Mouse (Mus musculus) liver, adult 2 months (tissue): Measurements from ENCODE around the gene Fthl17a. TPM values are rescaled to one million over a fixed set of nuclear protein-coding genes. Genes with fewer than 3 reads are reported as not detected.
A peak's percentile ranks its signal among the peaks of the same experiment; 100 is the strongest.

Experiments used
- DNase-seq: peaks from one replicate; pipeline ENCODE4 v3.0.0-alpha.2; 2011; ENCODE audit warnings: low read depth, low spot score; ENCODE audit errors: extremely low read depth
- H3K27ac ChIP-seq: fragments of 200-500 bp; replicated peaks from 2 replicates; pipeline ENCODE4 v1.5.1; 2012; ENCODE audit warnings: low read depth, mild to moderate bottlenecking, control low read depth, inconsistent platforms, low read length; ENCODE audit not compliant: insufficient read depth
- H3K27me3 ChIP-seq: fragments of 200-500 bp; 2 replicates; pipeline ENCODE4 v1.6.1; 2012; ENCODE audit warnings: mild to moderate bottlenecking, moderate library complexity, low read length, inconsistent platforms; ENCODE audit not compliant: control insufficient read depth, insufficient read depth
- H3K36me3 ChIP-seq: fragments of 200-500 bp; 2 replicates; pipeline ENCODE4 v1.6.1; 2012; ENCODE audit warnings: low read length, inconsistent platforms; ENCODE audit not compliant: control insufficient read depth, insufficient read depth
- H3K4me1 ChIP-seq: fragments of 200-500 bp; 2 replicates; pipeline ENCODE4 v1.6.1; 2011; ENCODE audit warnings: low read length; ENCODE audit not compliant: control insufficient read depth, insufficient read depth
- H3K4me3 ChIP-seq: fragments of 200-500 bp; 2 replicates; pipeline ENCODE4 v1.5.1; 2011; ENCODE audit warnings: low read depth, mild to moderate bottlenecking, control low read depth, low read length, moderate library complexity; ENCODE audit not compliant: insufficient read depth
- H3K79me2 ChIP-seq: fragments of 200-500 bp; 2 replicates; pipeline ENCODE4 v1.6.1; 2012; ENCODE audit warnings: inconsistent platforms, mild to moderate bottlenecking, low read length, moderate library complexity; ENCODE audit not compliant: control insufficient read depth, insufficient read depth
- H3K9ac ChIP-seq: fragments of 200-500 bp; 2 replicates; pipeline ENCODE4 v1.6.1; 2012; ENCODE audit warnings: low read depth, mild to moderate bottlenecking, control low read depth, inconsistent platforms, low read length
- CTCF ChIP-seq: fragments of 200-500 bp; IDR thresholded peaks from 2 replicates; pipeline ENCODE4 v1.5.1; 2011; ENCODE audit warnings: low read depth, low read length, control low read depth
- POLR2A ChIP-seq: fragments of 200-500 bp; IDR thresholded peaks from 2 replicates; pipeline ENCODE4 v1.6.1; 2011; ENCODE audit warnings: low read length, control low read depth; ENCODE audit not compliant: insufficient read depth; ENCODE audit errors: extremely low read depth
- WGBS: fragments of 180-500 bp; shearing (Covaris S2); methylation state at CpG from one replicate; pipeline ENCODE4 v1.1.7; 2018; 5-methylcytosine and 5-hydroxymethylcytosine counted together
- polyA plus RNA-seq: library from polyadenylated mRNA; depleted of rRNA; stranded (reverse); fragments of >200 nt; gene quantifications from 2 replicates; pipeline ENCODE4 v1.2.3, GENCODE M21; 2012; rRNA removed
- total RNA-seq: library from RNA; depleted of rRNA; stranded (reverse); fragments of >200 nt; gene quantifications from 2 replicates; pipeline ENCODE4 v1.2.3, GENCODE M21; 2014; rRNA removed

The Fthl17a gene
- total RNA-seq (not detected in 2 replicates), polyA plus RNA-seq (not detected in 2 replicates)

DNA sequence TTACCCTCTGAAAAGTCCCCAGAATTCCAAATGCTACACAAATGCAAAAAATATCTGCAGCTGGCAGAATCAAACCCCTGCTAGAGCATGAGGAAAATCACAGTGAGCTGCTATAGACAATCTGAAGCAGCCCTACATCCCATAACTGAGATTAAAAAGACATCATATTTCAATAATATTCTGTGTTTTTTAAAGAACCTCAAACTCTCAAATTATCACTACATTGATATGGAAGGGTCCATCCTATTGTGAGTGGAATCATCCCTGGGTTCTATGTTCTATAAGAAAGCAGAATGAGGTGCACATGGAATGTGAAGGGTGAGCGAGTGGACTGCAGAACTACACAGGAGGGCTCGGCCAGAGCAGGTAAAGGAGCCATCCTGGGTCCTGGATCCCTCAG is at the start of gene Fthl17a:
Gene Fthl17a (plus strand): TSS at position 301 of the 400 bp plus-strand sequence.
- no peak for DNase-seq
- TF ChIP-seq POLR2A (no peak), CTCF (no peak)

DNA sequence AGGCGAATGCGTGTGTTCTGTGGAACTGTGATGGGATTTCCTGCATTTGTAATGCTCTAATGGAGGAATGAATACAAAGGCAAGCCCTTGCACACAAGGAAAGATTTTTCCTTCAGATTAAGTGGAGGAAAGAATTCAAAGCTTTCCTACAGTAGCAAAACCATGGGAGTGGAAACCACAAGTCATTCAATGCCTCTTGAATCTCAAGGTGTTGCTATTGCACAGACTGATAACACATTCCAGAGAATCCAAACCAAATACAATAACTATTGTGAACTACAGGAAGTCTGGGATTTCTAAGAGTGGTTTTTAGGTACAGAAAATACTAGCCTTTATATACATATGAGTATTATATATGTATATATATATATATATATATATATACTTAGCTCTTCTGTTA is 42.5 kb upstream of the Fthl17a start:
- no peak for DNase-seq
- H3K27me3 ChIP-seq = no peaks in the 10 kb centered on the region
- no peak overlapping the region for H3K4me3 ChIP-seq
- 90% methylated on average over 2 of the region's 2 CpGs for WGBS
- no peak overlapping the region for H3K27ac ChIP-seq
- H3K79me2 ChIP-seq = no peaks in the 10 kb centered on the region
- H3K4me1 ChIP-seq = no peaks in the 10 kb centered on the region
- TF ChIP-seq CTCF = no peak
- TF ChIP-seq POLR2A = no peak
- peaks cover 2% of the 10 kb centered on the region; the same call in 1 of the 2 replicates for H3K36me3 ChIP-seq
- H3K9ac ChIP-seq = no peak overlapping the region

More for the DNA sequence above, at the start of gene Fthl17a:
- WGBS = 88% methylated on average over 2 of the region's 2 CpGs
- no peaks in the 10 kb centered on the region for H3K27me3 ChIP-seq
- no peaks in the 10 kb centered on the region for H3K79me2 ChIP-seq
- no peak within 1 kb of the TSS for H3K27ac ChIP-seq
- no peaks in the 10 kb centered on the region for H3K4me1 ChIP-seq
- no peak within 1 kb of the TSS for H3K4me3 ChIP-seq
- H3K36me3 ChIP-seq = no peaks in the 10 kb centered on the region
- no peak within 1 kb of the TSS for H3K9ac ChIP-seq

DNA sequence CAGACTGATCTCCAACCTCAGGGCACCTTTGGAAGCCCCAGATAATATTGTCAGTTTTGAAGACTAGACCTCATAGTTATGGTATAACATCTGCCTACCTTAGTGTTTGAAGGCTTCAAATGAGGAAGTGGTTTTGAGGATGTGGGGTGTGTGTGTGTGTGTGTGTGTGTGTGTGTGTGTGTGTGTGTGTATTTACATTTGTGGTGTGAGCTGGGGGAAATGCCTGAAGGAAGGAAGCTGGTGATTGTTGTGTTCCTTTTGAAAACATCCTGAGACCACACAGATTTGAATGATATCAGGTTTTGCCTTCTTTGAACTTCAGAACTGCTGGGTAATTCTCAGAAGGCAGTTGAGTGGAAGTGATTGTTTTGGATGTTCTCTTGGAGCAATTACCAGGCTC is 22.6 kb upstream of the Fthl17a start:
- Histone ChIP-seq H3K4me1 (no peaks in the 10 kb centered on the region), H3K36me3 (no peaks in the 10 kb centered on the region), H3K9ac (no peak overlapping the region), H3K27me3 (no peaks in the 10 kb centered on the region), H3K4me3 (no peak overlapping the region), H3K27ac (no peak overlapping the region), H3K79me2 (no peaks in the 10 kb centered on the region)
- DNase-seq = no peak
- no peak for TF ChIP-seq POLR2A
- no peak for TF ChIP-seq CTCF

DNA sequence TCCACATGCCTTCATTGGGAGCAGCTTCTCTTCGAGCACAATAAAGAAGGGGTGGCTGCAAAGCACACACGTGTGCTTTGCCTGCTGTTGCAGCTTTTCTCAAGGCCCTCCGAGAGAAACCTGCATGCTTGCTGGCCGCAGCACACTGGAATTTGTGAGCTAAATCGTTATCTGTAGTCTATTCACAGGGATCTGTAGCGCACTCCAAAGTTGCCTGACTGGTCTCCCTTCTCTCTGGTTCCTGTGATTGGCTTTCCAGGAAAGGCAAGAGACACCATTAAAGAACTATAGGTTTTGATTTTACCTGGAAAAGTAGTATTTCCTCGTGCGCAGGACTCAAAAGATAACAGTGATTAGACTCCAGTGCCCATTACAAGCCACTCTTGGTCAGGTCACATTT is 22.3 kb downstream of the Fthl17a start:
- no peak for DNase-seq
- Histone ChIP-seq H3K79me2 (no peaks in the 10 kb centered on the region), H3K27me3 (no peaks in the 10 kb centered on the region), H3K36me3 (no peaks in the 10 kb centered on the region), H3K4me1 (peaks cover 6% of the 10 kb centered on the region; the same call in 1 of the 2 replicates), H3K9ac (no peak overlapping the region), H3K27ac (peak overlapping the region; percentile 0; the same call in 1 of the 2 replicates), H3K4me3 (no peak overlapping the region)
- WGBS = 14% methylated on average over 8 of the region's 8 CpGs
- no peak for TF ChIP-seq POLR2A
- no peak for TF ChIP-seq CTCF

DNA sequence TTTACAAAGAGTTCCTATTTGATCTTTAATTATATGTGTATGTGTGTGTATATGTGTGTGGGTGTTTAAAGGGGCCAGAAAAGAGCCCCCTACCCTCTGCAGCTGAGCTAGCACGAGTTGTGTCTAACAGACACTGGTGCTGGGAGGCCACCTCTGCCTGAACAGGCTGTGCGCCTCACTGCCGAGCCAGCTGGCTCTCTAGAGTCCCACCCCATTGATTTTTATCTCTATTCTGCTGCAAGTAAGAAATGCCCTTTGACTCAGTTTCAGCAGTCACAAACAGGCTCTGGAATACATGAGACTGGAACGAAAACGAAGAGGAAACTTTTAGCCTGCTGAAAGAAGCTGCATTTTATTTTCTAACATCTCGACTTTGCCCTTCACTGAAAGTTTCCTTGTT is 22.8 kb downstream of the Fthl17a start:
- TF ChIP-seq POLR2A = no peak
- no peak for TF ChIP-seq CTCF
- no peaks in the 10 kb centered on the region for H3K36me3 ChIP-seq
- H3K27ac ChIP-seq = peak overlapping the region; percentile 86
- no peak overlapping the region for H3K4me3 ChIP-seq
- DNase-seq = peak; percentile 82
- H3K9ac ChIP-seq = 0 out of 2 replicates have a peak overlapping the region, but pooled peaks have one; percentile 50
- no peaks in the 10 kb centered on the region for H3K27me3 ChIP-seq
- 19% methylated on average over 6 of the region's 6 CpGs for WGBS
- peaks cover 6% of the 10 kb centered on the region; the same call in 1 of the 2 replicates for H3K4me1 ChIP-seq
- no peaks in the 10 kb centered on the region for H3K79me2 ChIP-seq

DNA sequence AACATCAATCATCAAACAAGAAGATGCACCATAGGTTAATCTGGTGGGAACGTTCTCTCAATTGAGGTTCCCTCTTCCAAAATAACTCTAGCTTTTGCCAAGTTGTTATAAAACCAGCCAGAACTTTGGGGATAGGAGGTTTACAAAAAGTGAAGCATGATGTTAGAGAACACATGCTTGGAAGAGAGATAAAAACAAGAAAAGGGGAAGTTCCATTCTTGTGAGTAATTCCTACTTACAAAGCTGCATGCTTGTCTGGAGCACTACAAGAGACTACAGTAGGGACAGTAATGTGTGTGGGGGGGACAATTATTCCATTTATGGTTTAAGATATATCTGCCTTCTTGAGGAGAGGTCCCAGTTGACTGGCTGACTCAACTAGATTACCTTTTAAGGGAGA is 40.4 kb downstream of the Fthl17a start:
- Histone ChIP-seq H3K4me3 (no peak overlapping the region), H3K79me2 (no peaks in the 10 kb centered on the region), H3K4me1 (no peaks in the 10 kb centered on the region; the same call in 1 of the 2 replicates), H3K27me3 (no peaks in the 10 kb centered on the region), H3K27ac (no peak overlapping the region), H3K9ac (no peak overlapping the region), H3K36me3 (no peaks in the 10 kb centered on the region)
- TF ChIP-seq POLR2A (no peak), CTCF (no peak)
- 74% methylated on average over 1 of the region's 1 CpGs for WGBS
- DNase-seq = no peak
